Mouse (Mus musculus) cerebellum, adult 2 months (tissue): ENCODE measurements at regions not wholly inside any gene's neighbourhood (a gene's known extent, or its start where the extent isn't known, plus 50 kb on each side); places are given as distances from the start of the nearest gene placed in this dataset.

ENCODE experiments used
- CTCF ChIP-seq: fragments of 200-500 bp; IDR thresholded peaks from 2 replicates; pipeline ENCODE4 v1.5.1; 2011; ENCODE audit warnings: low read depth, mild to moderate bottlenecking, control low read depth, low read length, moderate library complexity, borderline replicate concordance; ENCODE audit not compliant: insufficient read depth
- POLR2A ChIP-seq: fragments of 200-500 bp; IDR thresholded peaks from 2 replicates; pipeline ENCODE4 v1.6.1; 2011; ENCODE audit warnings: low read length, control low read depth, borderline replicate concordance; ENCODE audit not compliant: insufficient read depth

- no peak for TF ChIP-seq POLR2A
- no peak for TF ChIP-seq CTCF
These were observed 163.0 kb downstream of the Slc30a10 start for GRCm38 (mm10) chr1:185617691-185618090.
